15 mouse cellular contexts compared by ENCODE assay signal in the genomic region with DNA sequence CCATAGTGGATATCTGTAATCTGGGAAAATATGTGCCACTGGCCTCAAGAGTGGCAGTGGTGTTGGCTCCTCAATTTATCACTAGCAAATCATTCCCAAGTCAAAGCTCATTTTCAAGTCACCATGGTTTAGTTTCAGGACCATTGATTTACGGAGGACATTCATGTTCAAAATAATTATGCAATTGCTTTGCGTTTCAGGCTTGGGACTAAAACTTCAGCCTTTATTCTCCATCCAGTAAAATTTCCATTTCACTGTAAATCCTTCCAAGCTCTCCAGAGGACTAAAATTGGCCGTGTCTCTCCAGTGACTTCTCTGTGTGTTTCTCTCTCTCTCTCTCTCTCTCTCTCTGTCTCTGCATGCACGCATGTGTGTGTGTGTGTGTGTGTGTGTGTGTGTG.
DNase-seq lines count a peak whose midpoint lies in the region; TF ChIP-seq lines count a peak whose summit lies in the region.
"Had no signal": no experiment of that assay in that cellular context is flagged by ENCODE, and none has a peak within 500 bp of the region (broad histone marks: within the 10 kb centered on the region; RNA-seq: fewer than 3 reads in every experiment).

No protein-coding gene starts in this region.

- no peak for DNase-seq in gastrocnemius, adult 2 months
- no peak for DNase-seq in gastrocnemius, adult 8-10 months (ENCODE audit: low spot score in 2 of 2)
- no peak for DNase-seq in layer of hippocampus, adult 2 months (ENCODE audit: low spot score in 2 of 2)
- no peak for DNase-seq in layer of hippocampus, adult 9-10 months (ENCODE audit: low spot score)
- DNase-seq in adipocyte (ENCODE audit: low spot score) = peak; percentile 68
- DNase-seq in kidney, adult 11 months = no peak
- DNase-seq: cerebellum, adult 11-12 months; cerebellum, adult 9-10 months; cerebellum, postnatal 36 days had no signal

- no peak for TF ChIP-seq POLR2A in cortical plate, adult 2 months (IDR thresholded peaks at IDR 0.05; ENCODE audit: extremely low read depth, insufficient read depth, low read length)

- H3K4me1 ChIP-seq in cortical plate, adult 2 months (ENCODE audit: control insufficient read depth, insufficient read depth, low read length) = peaks cover 2% of the 10 kb centered on the region
- H3K4me1 ChIP-seq: embryonic facial prominence, embryonic 10.5 days; forebrain, embryonic 10.5 days; heart, embryonic 15.5 days; hindbrain, embryonic 12.5 days had no signal

- no peak for TF ChIP-seq CTCF in gastrocnemius, adult 2 months (IDR thresholded peaks at IDR 0.05)
- TF ChIP-seq CTCF in layer of hippocampus, adult 2 months (conservative IDR thresholded peaks at IDR 0.05) = no peak
- no peak for TF ChIP-seq CTCF in cortical plate, adult 2 months (IDR thresholded peaks at IDR 0.05; ENCODE audit: extremely low read depth, insufficient read depth, low read length)

- H3K4me3 ChIP-seq in gastrocnemius, adult 2 months = no peak overlapping the region
- H3K4me3 ChIP-seq in layer of hippocampus, adult 2 months = no peak overlapping the region
- H3K4me3 ChIP-seq in cortical plate, adult 2 months (ENCODE audit: insufficient read depth, low read length) = no peak overlapping the region
- H3K4me3 ChIP-seq: embryonic facial prominence, embryonic 10.5 days; erythroblast, embryonic 14.5 days; forebrain, embryonic 10.5 days; heart, embryonic 15.5 days; hindbrain, embryonic 12.5 days had no signal

- intact Hi-C loops in gastrocnemius, adult 2 months (cut with DNase I) = no loop called here

- peak overlapping the region; percentile 73 for H3K27ac ChIP-seq in gastrocnemius, adult 2 months
- peak overlapping the region; percentile 94 for H3K27ac ChIP-seq in layer of hippocampus, adult 2 months
- peak overlapping the region; percentile 54 for H3K27ac ChIP-seq in cortical plate, adult 2 months (ENCODE audit: insufficient read depth, low read length)
- H3K27ac ChIP-seq: embryonic facial prominence, embryonic 10.5 days; forebrain, embryonic 10.5 days; heart, embryonic 15.5 days; hindbrain, embryonic 12.5 days had no signal
